Mouse (Mus musculus): ENCODE data around the gene Klk7. TPM values are rescaled to one million over a fixed set of nuclear protein-coding genes. Genes with fewer than 3 reads are reported as not detected.
A peak's percentile ranks its signal among the peaks of the same experiment; 100 is the strongest.

The Klk7 gene
- polyA plus RNA-seq, 1 experiment from 2014 or later, result not detected

- WGBS, result 92% methylated on average over 10 of the region's 10 CpGs
- Histone ChIP-seq H3K27me3 (peaks cover 6% of the 10 kb centered on the region), H3K36me3 (no peaks in the 10 kb centered on the region), H3K9me3 (replicated peaks) (no peaks in the 10 kb centered on the region), H3K9ac (no peak overlapping the region), H3K4me2 (no peak overlapping the region), H3K4me3 (replicated peaks) (no peak overlapping the region), H3K27ac (no peak overlapping the region), H3K4me1 (peaks cover 16% of the 10 kb centered on the region)
- no peak for ATAC-seq (replicated peaks; ENCODE audit: low FRiP score)
Measured at GRCm38 (mm10) chr7:43778176-43778970, 32.7 kb upstream of the Klk7 start.

- 65% methylated on average over 6 of the region's 6 CpGs for WGBS
- peaks cover 9% of the 10 kb centered on the region for H3K27me3 ChIP-seq
- H3K9ac ChIP-seq, result no peak overlapping the region
- no peaks in the 10 kb centered on the region for H3K36me3 ChIP-seq
- H3K4me1 ChIP-seq, result peaks cover 13% of the 10 kb centered on the region
- H3K9me3 ChIP-seq (replicated peaks), result no peaks in the 10 kb centered on the region
- no peak overlapping the region for H3K4me3 ChIP-seq (replicated peaks)
- H3K4me2 ChIP-seq, result no peak overlapping the region
- ATAC-seq (replicated peaks; ENCODE audit: low FRiP score), result no peak
- H3K27ac ChIP-seq, result no peak overlapping the region
Measured at GRCm38 (mm10) chr7:43780241-43780640, 30.9 kb upstream of the Klk7 start.

DNA sequence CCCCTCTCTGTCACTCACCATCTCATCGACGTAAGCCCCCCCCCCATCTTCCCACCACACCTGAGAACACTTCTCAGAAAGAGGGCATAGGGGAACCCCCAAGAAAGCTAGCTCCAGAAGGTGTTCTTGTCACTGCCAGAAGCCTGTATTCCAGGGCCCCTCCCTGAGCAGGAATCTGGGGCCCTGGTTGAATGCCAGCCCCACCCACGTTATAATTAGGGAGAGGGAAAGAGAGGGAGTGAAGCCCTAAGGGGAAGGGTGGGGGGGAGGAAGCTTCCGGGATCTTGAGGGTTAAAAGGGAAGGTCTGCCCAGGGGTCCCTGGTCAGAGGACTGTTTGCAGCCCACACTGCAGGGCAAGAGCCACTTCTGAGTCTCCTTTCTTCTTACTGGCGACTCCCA lies 30.3 kb upstream of the Klk7 start, which contains the start of gene Klk10:
Klk10 (plus strand) TSS at position 290 of the 400 bp plus-strand sequence.
- Histone ChIP-seq H3K4me3 (replicated peaks) (no peak within 1 kb of the TSS), H3K36me3 (no peaks in the 10 kb centered on the region), H3K4me2 (no peak within 1 kb of the TSS), H3K27me3 (peaks cover 9% of the 10 kb centered on the region), H3K9me3 (replicated peaks) (no peaks in the 10 kb centered on the region), H3K27ac (no peak within 1 kb of the TSS), H3K4me1 (peaks cover 13% of the 10 kb centered on the region), H3K9ac (no peak within 1 kb of the TSS)
- WGBS, result 52% methylated on average over 5 of the region's 5 CpGs
- no peak for ATAC-seq (replicated peaks; ENCODE audit: low FRiP score)

- Histone ChIP-seq H3K4me3 (replicated peaks) (no peak overlapping the region), H3K36me3 (no peaks in the 10 kb centered on the region), H3K4me2 (no peak overlapping the region), H3K9ac (no peak overlapping the region), H3K27me3 (peaks cover 9% of the 10 kb centered on the region), H3K9me3 (replicated peaks) (no peaks in the 10 kb centered on the region), H3K4me1 (peaks cover 13% of the 10 kb centered on the region), H3K27ac (no peak overlapping the region)
- no peak for ATAC-seq (replicated peaks; ENCODE audit: low FRiP score)
- 88% methylated on average over 11 of the region's 11 CpGs for WGBS
Measured at GRCm38 (mm10) chr7:43781541-43781940, 29.6 kb upstream of the Klk7 start.

- Histone ChIP-seq H3K27ac (no peak overlapping the region), H3K27me3 (peaks cover 9% of the 10 kb centered on the region), H3K9me3 (replicated peaks) (no peaks in the 10 kb centered on the region), H3K4me2 (peak overlapping the region; percentile 71), H3K4me3 (replicated peaks) (peak overlapping the region; percentile 35), H3K4me1 (peaks cover 13% of the 10 kb centered on the region), H3K36me3 (no peaks in the 10 kb centered on the region), H3K9ac (0 out of 2 replicates have a peak overlapping the region, but pooled peaks have one; percentile 31)
- WGBS, result 6% methylated on average over 36 of the region's 36 CpGs
- ATAC-seq (replicated peaks; ENCODE audit: low FRiP score), result peak; percentile 93
Measured at GRCm38 (mm10) chr7:43782275-43783265, 28.5 kb upstream of the Klk7 start.

GRCm38 (mm10) chr7:43785286-43785685 lies 25.8 kb upstream of the Klk7 start:
- H3K36me3 ChIP-seq, result no peaks in the 10 kb centered on the region
- no peak overlapping the region for H3K4me2 ChIP-seq
- no peaks in the 10 kb centered on the region for H3K9me3 ChIP-seq (replicated peaks)
- no peak overlapping the region for H3K9ac ChIP-seq
- WGBS, result 81% methylated on average over 1 of the region's 1 CpGs
- no peak overlapping the region for H3K27ac ChIP-seq
- H3K4me3 ChIP-seq (replicated peaks), result no peak overlapping the region
- peaks cover 9% of the 10 kb centered on the region for H3K27me3 ChIP-seq
- no peak for ATAC-seq (replicated peaks; ENCODE audit: low FRiP score)
- H3K4me1 ChIP-seq, result peaks cover 13% of the 10 kb centered on the region

DNA sequence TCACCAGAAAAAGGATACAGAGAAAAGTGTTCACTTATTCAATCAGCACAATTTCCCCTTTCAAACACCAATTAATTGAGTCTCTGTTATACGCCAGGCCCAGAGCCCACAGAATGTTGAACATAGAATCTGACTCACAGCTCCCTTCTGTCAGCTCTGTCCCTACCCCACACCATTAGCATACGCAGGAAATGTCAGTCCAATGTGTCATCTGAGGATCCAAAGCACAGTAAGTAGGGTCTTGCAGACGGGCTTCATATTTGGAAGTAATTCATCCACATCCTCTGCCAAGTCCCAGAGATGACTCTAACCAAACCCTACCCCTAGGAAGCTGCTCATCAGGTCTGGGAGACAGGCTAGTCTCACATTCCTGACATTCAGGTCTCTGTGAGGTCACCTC lies 23.0 kb upstream of the Klk7 start:
- peaks cover 6% of the 10 kb centered on the region for H3K27me3 ChIP-seq
- H3K4me3 ChIP-seq (replicated peaks), result no peak overlapping the region
- ATAC-seq (replicated peaks; ENCODE audit: low FRiP score), result no peak
- WGBS, result 68% methylated on average over 3 of the region's 3 CpGs
- H3K9me3 ChIP-seq (replicated peaks), result no peaks in the 10 kb centered on the region
- H3K27ac ChIP-seq, result no peak overlapping the region
- no peaks in the 10 kb centered on the region for H3K36me3 ChIP-seq
- no peak overlapping the region for H3K4me2 ChIP-seq
- no peaks in the 10 kb centered on the region; the same call in 1 of the 2 replicates for H3K4me1 ChIP-seq
- no peak overlapping the region for H3K9ac ChIP-seq

DNA sequence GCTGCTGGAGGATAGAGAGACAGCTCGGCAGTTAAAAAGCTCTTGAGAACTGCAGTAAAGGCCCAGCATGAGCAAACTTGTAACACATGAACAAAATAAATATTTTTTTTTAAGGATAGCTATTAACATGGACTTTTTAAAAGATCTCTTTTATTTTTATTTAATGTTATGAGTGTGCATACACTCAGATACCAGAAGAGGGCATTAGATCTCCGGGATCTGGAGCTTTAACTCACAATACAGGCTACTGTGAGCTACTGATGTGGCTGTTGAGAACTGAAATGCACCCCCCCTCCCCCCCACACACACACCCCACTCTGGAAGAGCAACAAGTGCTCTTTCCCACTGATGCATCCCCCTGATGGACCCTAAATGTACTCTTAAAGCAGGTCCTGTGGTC lies 21.8 kb upstream of the Klk7 start:
- no peak overlapping the region for H3K4me2 ChIP-seq
- no peaks in the 10 kb centered on the region for H3K27me3 ChIP-seq
- H3K9me3 ChIP-seq (replicated peaks), result no peaks in the 10 kb centered on the region
- H3K27ac ChIP-seq, result no peak overlapping the region
- ATAC-seq (replicated peaks; ENCODE audit: low FRiP score), result no peak
- H3K36me3 ChIP-seq, result no peaks in the 10 kb centered on the region
- 56% methylated on average over 2 of the region's 2 CpGs for WGBS
- no peaks in the 10 kb centered on the region for H3K4me1 ChIP-seq
- H3K9ac ChIP-seq, result no peak overlapping the region
- no peak overlapping the region for H3K4me3 ChIP-seq (replicated peaks)

DNA sequence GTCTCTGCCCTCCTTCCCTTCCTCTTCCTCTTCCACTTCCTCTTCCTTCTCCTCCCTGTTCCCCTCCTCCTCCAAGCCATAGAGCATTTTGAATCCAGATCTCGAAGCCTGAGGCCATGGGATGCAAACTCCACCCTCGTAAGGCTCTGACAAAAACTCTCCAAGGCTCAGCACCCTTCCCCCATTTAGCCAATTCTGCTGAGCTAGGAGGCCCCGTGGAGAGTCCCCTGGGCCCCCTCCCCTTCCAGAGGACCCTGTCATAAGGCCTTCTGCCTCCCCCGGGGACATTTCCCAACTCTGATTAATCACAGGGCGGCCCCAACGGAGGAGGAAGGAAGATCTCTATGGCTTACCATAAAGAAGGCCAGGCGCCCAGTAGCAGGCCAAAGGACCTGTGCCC lies 19.5 kb upstream of the Klk7 start, which contains the start of gene Klk9:
Klk9 (plus strand) TSS at position 301 of the 400 bp plus-strand sequence.
- no peak for ATAC-seq (replicated peaks; ENCODE audit: low FRiP score)
- no peaks in the 10 kb centered on the region for H3K9me3 ChIP-seq (replicated peaks)
- peaks cover 7% of the 10 kb centered on the region for H3K4me1 ChIP-seq
- no peak within 1 kb of the TSS for H3K27ac ChIP-seq
- H3K36me3 ChIP-seq, result no peaks in the 10 kb centered on the region
- no peak within 1 kb of the TSS for H3K4me2 ChIP-seq
- WGBS, result 69% methylated on average over 7 of the region's 7 CpGs
- H3K4me3 ChIP-seq (replicated peaks), result no peak within 1 kb of the TSS
- no peak within 1 kb of the TSS for H3K9ac ChIP-seq
- H3K27me3 ChIP-seq, result peaks cover 11% of the 10 kb centered on the region

- Histone ChIP-seq H3K27ac (no peak overlapping the region), H3K4me3 (replicated peaks) (peak overlapping the region; percentile 60), H3K4me1 (peaks cover 23% of the 10 kb centered on the region), H3K36me3 (no peaks in the 10 kb centered on the region), H3K4me2 (peak overlapping the region; percentile 90), H3K9ac (peak overlapping the region; percentile 46; the same call in 1 of the 2 replicates), H3K9me3 (replicated peaks) (no peaks in the 10 kb centered on the region), H3K27me3 (peaks cover 15% of the 10 kb centered on the region)
- 5% methylated on average over 8 of the region's 8 CpGs for WGBS
- 0 out of 2 replicates have a peak, but pooled peaks have one; percentile 3 for ATAC-seq (replicated peaks; ENCODE audit: low FRiP score)
Measured at GRCm38 (mm10) chr7:43796355-43796754, 14.7 kb upstream of the Klk7 start.

DNA sequence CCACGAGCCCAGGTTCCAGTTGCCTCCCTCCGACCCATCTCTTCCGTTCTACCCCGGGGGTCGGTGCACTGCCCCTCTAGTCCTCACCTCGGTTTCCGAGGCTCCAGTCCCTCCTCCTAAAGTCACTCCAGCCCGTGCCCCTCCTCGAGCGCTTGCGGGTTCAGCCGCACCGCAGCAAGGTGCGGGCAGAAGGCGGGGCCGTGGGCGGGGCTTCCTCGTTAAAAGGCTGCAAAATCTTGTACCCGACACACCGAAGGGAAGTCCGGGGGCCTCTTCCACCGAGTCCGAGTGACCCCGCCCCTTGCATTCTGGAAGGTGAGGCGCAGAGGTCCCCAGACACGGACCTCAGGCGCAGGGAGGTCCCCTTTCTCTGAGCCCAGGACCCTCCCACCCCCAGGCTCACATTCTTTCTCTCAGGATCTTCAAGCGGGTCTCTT lies 13.7 kb upstream of the Klk7 start, which contains the start of gene Klk8:
Klk8 (plus strand) TSS at position 245 of the 437 bp plus-strand sequence.
- H3K36me3 ChIP-seq, result no peaks in the 10 kb centered on the region
- peaks cover 23% of the 10 kb centered on the region for H3K4me1 ChIP-seq
- WGBS, result under 1% methylated on average over 28 of the region's 28 CpGs
- peak within 1 kb of the TSS; percentile 90 for H3K4me2 ChIP-seq
- ATAC-seq (replicated peaks; ENCODE audit: low FRiP score), result peak; percentile 70
- H3K27me3 ChIP-seq, result peaks cover 15% of the 10 kb centered on the region
- H3K9ac ChIP-seq, result peak within 1 kb of the TSS; percentile 46
- H3K4me3 ChIP-seq (replicated peaks), result peak within 1 kb of the TSS; percentile 60
- no peak within 1 kb of the TSS for H3K27ac ChIP-seq
- no peaks in the 10 kb centered on the region for H3K9me3 ChIP-seq (replicated peaks)
